Mouse (Mus musculus) kidney, postnatal 0 days (tissue): ENCODE results near the gene Pan2. TPM values are rescaled to one million over a fixed set of nuclear protein-coding genes. Genes with fewer than 3 reads are reported as not detected.
A peak's percentile ranks its signal among the peaks of the same experiment; 100 is the strongest.

ENCODE experiments used
- ATAC-seq: fragments of 200-750 bp; cut with Nextera tagmentation; replicated peaks from 2 replicates; pipeline ENCODE4 v1.8.0; 2017; ENCODE audit warnings: low read depth, moderate number of reproducible peaks, moderate TSS enrichment, moderate library complexity; ENCODE audit not compliant: low FRiP score
- DNase-seq: peaks from one replicate; pipeline ENCODE4 v3.0.0-alpha.2; 2016; ENCODE audit warnings: low spot score
- H3K27ac ChIP-seq: fragments of 300-500 bp; sonication (generic); 2 replicates; pipeline ENCODE4 v1.5.1; 2014; ENCODE audit warnings: mild to moderate bottlenecking
- H3K27me3 ChIP-seq: fragments of 300-500 bp; sonication (generic); 2 replicates; pipeline ENCODE4 v1.6.1; 2014; ENCODE audit warnings: low read length, mixed read lengths; ENCODE audit not compliant: insufficient read depth
- H3K36me3 ChIP-seq: fragments of 300-500 bp; sonication (generic); 2 replicates; pipeline ENCODE4 v1.6.1; 2014; ENCODE audit warnings: low read length, mixed read lengths; ENCODE audit not compliant: insufficient read depth
- H3K4me1 ChIP-seq: fragments of 300-500 bp; sonication (generic); replicated peaks from 2 replicates; pipeline ENCODE4 v1.6.1; 2014; ENCODE audit warnings: antibody characterized with exemption, low read length, mixed read lengths; ENCODE audit not compliant: insufficient read depth
- H3K4me2 ChIP-seq: fragments of 300-500 bp; sonication (generic); 2 replicates; pipeline ENCODE4 v1.6.1; 2014; ENCODE audit warnings: mild to moderate bottlenecking, low read length, moderate library complexity, mixed read lengths
- H3K4me3 ChIP-seq: fragments of 300-500 bp; sonication (generic); replicated peaks from 2 replicates; pipeline ENCODE4 v1.5.1; 2014; ENCODE audit warnings: low read depth, low read length
- H3K9ac ChIP-seq: fragments of 300-500 bp; sonication (generic); 2 replicates; pipeline ENCODE4 v1.6.1; 2014; ENCODE audit warnings: low read depth, low read length
- H3K9me3 ChIP-seq: fragments of 300-500 bp; sonication (generic); replicated peaks from 2 replicates; pipeline ENCODE4 v1.6.1; 2016; ENCODE audit warnings: low read length, inconsistent platforms, mixed read lengths
- CTCF ChIP-seq: IDR thresholded peaks from 2 replicates; pipeline ENCODE4 v1.5.1; 2016; ENCODE audit warnings: antibody characterized with exemption, low read depth, mild to moderate bottlenecking, moderate library complexity
- WGBS: fragments of 180-500 bp; shearing (Covaris S2); extraction: QIAGEN DNeasy Blood & Tissue Kit; methylation state at CpG from one replicate; pipeline ENCODE4 v1.1.7; 2014; 5-methylcytosine and 5-hydroxymethylcytosine counted together
- polyA plus RNA-seq: library from polyadenylated mRNA; unstranded; fragments of >200 nt; fragmentation: Nextera tagmentation; extraction: Ambion mirVana; gene quantifications from 2 replicates; pipeline ENCODE4 v1.2.1, GENCODE M21; 2015

Gene Pan2
- polyA plus RNA-seq, 1 experiment from 2014 or later, result 26.5 TPM

DNA sequence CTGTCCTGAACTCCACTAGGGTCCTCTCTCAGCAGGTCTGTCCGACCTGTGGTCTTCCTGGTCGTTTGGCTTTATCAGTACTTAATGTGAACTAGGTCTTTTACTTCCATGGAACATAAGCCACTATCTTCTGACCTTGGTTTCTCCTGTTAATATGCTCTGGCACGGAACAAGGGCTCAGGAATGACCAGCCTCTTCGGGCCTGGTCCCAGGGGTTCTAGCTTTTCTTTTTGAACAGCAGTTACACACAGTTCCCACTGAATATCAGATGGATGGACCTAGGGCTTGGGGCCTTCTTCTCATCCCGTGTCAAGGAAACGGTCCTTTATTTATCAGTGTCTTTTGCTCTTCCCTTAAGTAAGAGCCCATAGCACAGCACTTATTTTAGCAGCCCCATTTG is 58.7 kb downstream of the Pan2 start:
- H3K9me3 ChIP-seq, result no peaks in the 10 kb centered on the region
- H3K36me3 ChIP-seq, result peaks cover 59% of the 10 kb centered on the region
- H3K9ac ChIP-seq, result no peak overlapping the region
- TF ChIP-seq CTCF, result no peak
- no peak for ATAC-seq
- DNase-seq, result no peak
- no peaks in the 10 kb centered on the region for H3K4me1 ChIP-seq
- H3K4me3 ChIP-seq, result no peak overlapping the region
- no peaks in the 10 kb centered on the region for H3K27me3 ChIP-seq
- H3K4me2 ChIP-seq, result no peak overlapping the region
- WGBS, result 86% methylated on average over 6 of the region's 6 CpGs
- H3K27ac ChIP-seq, result no peak overlapping the region

DNA sequence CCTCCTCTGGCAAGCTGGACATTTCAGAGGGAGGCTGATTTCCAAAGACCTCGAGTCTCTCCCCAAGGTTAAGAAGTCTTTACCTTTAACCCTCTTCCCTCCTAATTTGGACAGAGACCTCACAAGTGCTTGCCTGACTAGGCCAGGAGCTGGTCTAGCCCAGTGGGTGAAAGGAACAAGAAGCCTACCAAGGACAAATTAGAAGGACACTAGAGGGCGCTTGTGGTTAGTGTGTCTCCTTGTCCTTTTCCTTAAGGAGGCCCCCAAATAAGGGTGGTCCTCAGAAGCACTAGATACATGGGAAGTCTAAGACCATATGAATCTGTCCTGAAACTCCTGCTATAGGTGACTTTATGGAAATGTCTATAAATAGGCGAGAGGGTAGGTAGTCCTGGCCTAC is 59.4 kb downstream of the Pan2 start:
- WGBS, result 45% methylated on average over 3 of the region's 3 CpGs
- Histone ChIP-seq H3K27me3 (no peaks in the 10 kb centered on the region), H3K9ac (no peak overlapping the region), H3K9me3 (no peaks in the 10 kb centered on the region), H3K4me3 (no peak overlapping the region), H3K4me2 (no peak overlapping the region), H3K27ac (no peak overlapping the region), H3K36me3 (peaks cover 55% of the 10 kb centered on the region), H3K4me1 (0 out of 2 replicates have a peak, but pooled peaks cover 2% of the 10 kb centered on the region)
- TF ChIP-seq CTCF, result peak; percentile 71
- ATAC-seq (no peak), DNase-seq (peak; percentile 81)

DNA sequence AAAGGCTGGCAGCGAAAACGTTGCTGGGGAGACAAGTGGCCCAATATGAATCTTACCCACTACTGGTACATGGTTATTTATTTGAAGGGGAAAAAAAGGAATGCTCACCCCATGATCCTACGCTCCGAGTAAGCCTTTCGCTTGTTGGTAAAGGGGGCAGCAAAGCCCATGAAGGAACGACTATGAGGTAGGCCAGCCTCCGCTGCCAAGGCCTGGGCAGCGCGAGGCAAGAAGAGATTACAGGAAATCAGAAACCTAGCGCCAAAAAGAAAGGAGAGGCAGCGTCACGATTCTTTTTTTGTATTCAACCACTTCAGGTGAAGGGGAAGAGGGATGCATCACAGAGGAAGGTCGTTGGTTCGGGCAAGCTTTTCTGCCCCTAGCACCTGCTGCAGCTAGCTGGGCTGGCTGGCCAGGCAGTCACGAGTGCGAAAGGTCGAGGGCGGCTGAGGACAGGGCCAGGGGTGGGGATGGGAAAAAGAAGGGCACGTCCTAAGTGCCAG is 64.8 kb downstream of the Pan2 start:
- no peaks in the 10 kb centered on the region for H3K27me3 ChIP-seq
- H3K27ac ChIP-seq, result peak overlapping the region; percentile 94
- peak overlapping the region; percentile 73 for H3K9ac ChIP-seq
- H3K4me2 ChIP-seq, result peak overlapping the region; percentile 73
- H3K9me3 ChIP-seq, result no peaks in the 10 kb centered on the region
- H3K4me3 ChIP-seq, result peak overlapping the region; percentile 72
- 0 out of 2 replicates have a peak, but pooled peaks cover 11% of the 10 kb centered on the region for H3K36me3 ChIP-seq
- no peak for TF ChIP-seq CTCF
- 0 out of 2 replicates have a peak, but pooled peaks cover 7% of the 10 kb centered on the region for H3K4me1 ChIP-seq
- DNase-seq (no peak), ATAC-seq (peak; percentile 53; the same call in 1 of the 2 replicates)
- 15% methylated on average over 19 of the region's 19 CpGs for WGBS

DNA sequence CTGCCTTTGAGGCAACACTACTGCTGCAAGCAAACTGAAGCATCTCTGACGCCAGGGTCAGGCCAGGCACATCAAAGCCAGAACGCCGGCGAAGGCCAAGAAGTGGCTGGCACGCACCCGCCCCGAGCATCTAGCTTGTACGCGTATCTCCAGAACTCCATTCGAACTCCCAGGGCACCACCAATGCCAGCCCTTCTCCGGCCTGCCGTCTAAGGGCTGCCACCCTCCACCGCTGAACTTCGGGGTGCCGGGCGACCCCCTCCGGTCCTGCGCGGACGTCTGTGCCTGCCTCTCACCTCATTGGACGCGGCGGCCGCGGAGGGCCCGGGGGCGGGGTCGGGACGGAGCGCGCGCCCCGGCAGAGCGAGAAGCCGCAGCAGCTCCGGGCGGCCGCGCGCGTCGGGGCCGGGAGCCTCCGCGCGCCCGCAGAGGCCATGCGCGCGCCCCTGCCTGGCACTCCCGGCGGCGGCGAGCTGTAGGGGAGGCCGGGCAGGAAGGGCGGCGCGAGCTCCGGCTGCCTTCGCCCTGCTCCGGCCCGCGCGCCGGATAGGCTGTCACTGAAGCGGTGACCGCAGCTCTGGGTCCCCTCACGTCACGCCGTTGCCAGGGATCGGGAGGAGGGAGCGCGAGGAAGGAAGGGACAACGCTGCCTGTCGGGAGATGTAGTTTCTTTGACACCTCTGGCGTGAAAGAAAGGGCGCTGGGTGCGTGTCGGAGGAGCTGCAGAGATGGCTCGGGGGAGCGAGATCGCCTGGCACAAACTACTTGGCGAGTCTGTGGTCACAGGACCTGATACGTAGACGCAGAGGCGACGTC is 65.5 kb downstream of the Pan2 start, which contains the start of gene Coq10a:
Gene Coq10a, minus strand, starts transcription at position 596 of the 816 bp plus-strand sequence.
- Histone ChIP-seq H3K27me3 (no peaks in the 10 kb centered on the region), H3K9ac (peak within 1 kb of the TSS; percentile 73), H3K9me3 (no peaks in the 10 kb centered on the region), H3K4me2 (peak within 1 kb of the TSS; percentile 73), H3K27ac (peak within 1 kb of the TSS; percentile 94), H3K4me1 (0 out of 2 replicates have a peak, but pooled peaks cover 7% of the 10 kb centered on the region), H3K4me3 (peak within 1 kb of the TSS; percentile 72), H3K36me3 (0 out of 2 replicates have a peak, but pooled peaks cover 7% of the 10 kb centered on the region)
- peak; percentile 93 for ATAC-seq
- peak; percentile 96 for DNase-seq
- under 1% methylated on average over 83 of the region's 87 CpGs for WGBS
- 0 out of 2 replicates have a peak, but pooled peaks have one; percentile 9 for TF ChIP-seq CTCF

DNA sequence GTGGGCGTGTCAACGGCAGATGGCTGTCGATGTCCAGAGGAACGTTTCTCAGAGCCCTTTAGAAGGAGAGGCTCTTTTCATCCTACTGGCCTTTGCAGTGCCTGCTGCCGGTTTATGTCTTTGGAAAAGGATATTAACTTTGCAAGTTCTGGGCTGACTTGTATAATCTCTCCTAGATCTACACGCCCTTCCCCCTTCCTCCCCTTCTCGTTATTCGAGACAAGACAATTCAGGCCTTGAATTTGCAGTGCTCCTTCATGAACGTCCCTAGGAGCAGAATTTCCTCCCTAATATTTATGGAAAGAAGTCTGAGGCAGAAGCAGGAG is 66.0 kb downstream of the Pan2 start:
- Histone ChIP-seq H3K4me3 (peak overlapping the region; percentile 72), H3K9me3 (no peaks in the 10 kb centered on the region), H3K36me3 (0 out of 2 replicates have a peak, but pooled peaks cover 7% of the 10 kb centered on the region), H3K27me3 (no peaks in the 10 kb centered on the region), H3K27ac (peak overlapping the region; percentile 94), H3K4me2 (peak overlapping the region; percentile 73), H3K4me1 (0 out of 2 replicates have a peak, but pooled peaks cover 7% of the 10 kb centered on the region), H3K9ac (peak overlapping the region; percentile 73)
- TF ChIP-seq CTCF, result no peak
- DNase-seq, result no peak
- no peak for ATAC-seq
- WGBS, result 4% methylated on average over 9 of the region's 9 CpGs

DNA sequence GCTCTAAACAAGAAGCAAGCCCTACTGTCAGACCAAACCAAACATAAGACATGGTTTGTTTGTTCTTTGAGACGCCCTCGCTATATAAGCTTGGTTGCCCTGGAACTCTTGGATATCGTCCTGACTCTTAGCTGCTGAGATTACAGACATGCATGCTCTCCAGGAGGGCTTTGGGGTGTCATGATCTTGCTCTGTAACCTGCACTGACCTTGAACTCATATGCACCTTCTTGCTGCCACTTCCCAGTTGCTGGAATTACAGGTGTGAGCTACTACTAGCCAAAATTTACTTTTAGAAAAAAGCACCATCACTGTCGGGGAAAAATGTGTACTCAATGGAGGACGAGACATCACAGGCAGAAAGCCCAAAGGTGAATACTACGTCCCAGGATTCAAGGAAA is 66.5 kb downstream of the Pan2 start:
- no peak for TF ChIP-seq CTCF
- no peak for DNase-seq
- H3K4me3 ChIP-seq, result peak overlapping the region; percentile 72; the same call in 1 of the 2 replicates
- 0 out of 2 replicates have a peak, but pooled peaks cover 7% of the 10 kb centered on the region for H3K36me3 ChIP-seq
- H3K27ac ChIP-seq, result peak overlapping the region; percentile 94
- no peak overlapping the region for H3K9ac ChIP-seq
- no peak for ATAC-seq
- H3K4me1 ChIP-seq, result 0 out of 2 replicates have a peak, but pooled peaks cover 7% of the 10 kb centered on the region
- H3K9me3 ChIP-seq, result no peaks in the 10 kb centered on the region
- H3K4me2 ChIP-seq, result peak overlapping the region; percentile 73
- H3K27me3 ChIP-seq, result no peaks in the 10 kb centered on the region
- 77% methylated on average over 6 of the region's 6 CpGs for WGBS
